Mouse (Mus musculus) left cerebral cortex, postnatal 14 days (tissue): ENCODE results near the gene Tgfb1i1. TPM values are rescaled to one million over a fixed set of nuclear protein-coding genes. Genes with fewer than 3 reads are reported as not detected.

ENCODE experiments used
- microRNA-seq, 2 experiments: library from miRNA; unstranded; fragments of <30 nt; microRNA quantifications; one replicate each; pipeline ENCODE4 v1.2.0; 2022
- total RNA-seq, 2 experiments: library from RNA; stranded (reverse); gene quantifications; 2 replicates each; pipeline ENCODE4 v1.2.3; 2021

The Tgfb1i1 gene
- total RNA-seq, 2 experiments from 2014 or later: 27.1 to 27.4 TPM

Small RNA genes lying within 50 kb of the gene (microRNA-seq; reads per million reads assigned to microRNA genes)
- 0 to 2.4 reads per million in 2 experiments for gene Mir3103

Other genes with a start within 250 kb of the Tgfb1i1 start
- under 1 TPM; 0.64 to 0.97 TPM for gene Trim72, start 242.9 kb upstream of the Tgfb1i1 start, total RNA-seq
- gene Itgam, start 184.2 kb upstream of the Tgfb1i1 start, total RNA-seq: 10 to 100 TPM; 10.9 to 11.6 TPM
- under 1 TPM in 1 of 2 experiments, not detected in 1; 0.08 TPM for gene Gm49368, start 184.1 kb upstream of the Tgfb1i1 start, total RNA-seq
- gene Itgax, start 117.3 kb upstream of the Tgfb1i1 start, total RNA-seq: under 1 TPM in 1 of 2 experiments, not detected in 1; 0.23 TPM
- gene Itgad, start 92.4 kb upstream of the Tgfb1i1 start, total RNA-seq: not detected
- 10 to 100 TPM; 13.5 to 17.3 TPM for gene Cox6a2, start 40.4 kb upstream of the Tgfb1i1 start, total RNA-seq
- 10 to 100 TPM in 1 of 2 experiments, 1 to 10 TPM in 1; 9.7 to 11.4 TPM for gene Armc5, start 9.5 kb upstream of the Tgfb1i1 start, total RNA-seq
- 1 to 10 TPM; 3.6 to 4.0 TPM for gene 9130023H24Rik, start 8.8 kb upstream of the Tgfb1i1 start, total RNA-seq
- not detected for gene Slc5a2, start 18.8 kb downstream of the Tgfb1i1 start, total RNA-seq
- gene BC017158, start 51.4 kb downstream of the Tgfb1i1 start, total RNA-seq: 10 to 100 TPM; 23.4 to 24.5 TPM
- gene Rgs10, start 171.9 kb downstream of the Tgfb1i1 start, total RNA-seq: 10 to 100 TPM; 47.2 to 48.8 TPM
- 10 to 100 TPM; 91.7 to 98.2 TPM for gene Tial1, start 214.9 kb downstream of the Tgfb1i1 start, total RNA-seq